ENCODE assay signal across 7 mouse cellular contexts in genomic region chr17:47507523-47507922, GRCm38 (mm10). TPM values are rescaled to one million over a fixed set of nuclear protein-coding genes. Genes with fewer than 3 reads are reported as not detected.
DNase-seq lines count a peak whose midpoint lies in the region; ATAC-seq and TF ChIP-seq lines count a peak whose summit lies in the region.

No protein-coding gene starts in this region.

- peak overlapping the region; percentile 29; the same call in 1 of the 2 replicates for H3K4me3 ChIP-seq in kidney, embryonic 15.5 days (replicated peaks)
- no peak overlapping the region for H3K4me3 ChIP-seq in CH12.LX (replicated peaks in 1 of 3; ENCODE audit: low read depth in 2 of 3, low read length in 2 of 3, poor library complexity in 1 of 3)
- no peak overlapping the region for H3K4me3 ChIP-seq in liver, embryonic 11.5 days (ENCODE audit: low read depth, low read length)
- H3K4me3 ChIP-seq in forebrain, embryonic 16.5 days (replicated peaks; ENCODE audit: low read length) = no peak overlapping the region

- no peak for TF ChIP-seq CTCF in CH12.LX (conservative IDR thresholded peaks at IDR 0.05 in 1 of 2, IDR thresholded peaks at IDR 0.05 in 1 of 2; ENCODE audit: low read depth in 2 of 2, low read length in 2 of 2)

- in situ Hi-C loops in CH12.LX (cut with MboI; ENCODE audit: low pct_ligation_motif_present, low pct_unique_long_range_greater_than_20kb, low sequenced_read_pairs) = no loop called here

- H3K79me2 ChIP-seq in CH12.LX (replicated peaks; ENCODE audit: control insufficient read depth, extremely low read depth, insufficient read depth, poor library complexity, severe bottlenecking) = no peaks in the 10 kb centered on the region

- no peak for TF ChIP-seq RAD21 in CH12.LX (IDR thresholded peaks at IDR 0.05; ENCODE audit: low read depth, low read length)

- WGBS in kidney, embryonic 15.5 days = 82% methylated on average over 2 of the region's 2 CpGs
- 65% methylated on average over 2 of the region's 2 CpGs for WGBS in liver, embryonic 11.5 days
- WGBS in forebrain, embryonic 16.5 days = 87% methylated on average over 2 of the region's 2 CpGs

- dilution Hi-C loops in CH12.LX (cut with MboI; ENCODE audit: extremely low pct_ligation_motif_present, extremely low pct_unique_long_range_greater_than_20kb, low sequenced_read_pairs) = no loop called here

- H3K9ac ChIP-seq in kidney, embryonic 15.5 days = no peak overlapping the region
- no peak overlapping the region for H3K9ac ChIP-seq in CH12.LX (ENCODE audit: insufficient read depth, low read depth)
- H3K9ac ChIP-seq in liver, embryonic 11.5 days (ENCODE audit: low read depth, low read length) = peak overlapping the region; percentile 61
- no peak overlapping the region for H3K9ac ChIP-seq in forebrain, embryonic 16.5 days (replicated peaks; ENCODE audit: low read depth, low read length)

- H3K4me2 ChIP-seq in kidney, embryonic 15.5 days = peak overlapping the region; percentile 53; the same call in 1 of the 2 replicates
- peak overlapping the region; percentile 84; the same call in 1 of the 2 replicates for H3K4me2 ChIP-seq in CH12.LX (ENCODE audit: insufficient read depth, low read depth, poor library complexity, severe bottlenecking)
- peak overlapping the region; percentile 74 for H3K4me2 ChIP-seq in liver, embryonic 11.5 days
- H3K4me2 ChIP-seq in forebrain, embryonic 16.5 days (ENCODE audit: low read length) = no peak overlapping the region

- TF ChIP-seq POLR2A in CH12.LX (IDR thresholded peaks at IDR 0.05; ENCODE audit: low read depth, low read length) = no peak

- no peak for TF ChIP-seq EP300 in CH12.LX (IDR thresholded peaks at IDR 0.05; ENCODE audit: low read length)

- peaks cover 57% of the 10 kb centered on the region for H3K4me1 ChIP-seq in kidney, embryonic 15.5 days
- H3K4me1 ChIP-seq in CH12.LX (ENCODE audit: control insufficient read depth in 1 of 2, insufficient read depth in 2 of 2) = peaks cover 6 to 61% of the 10 kb centered on the region in 2 experiments
- H3K4me1 ChIP-seq in liver, embryonic 11.5 days (replicated peaks; ENCODE audit: control insufficient read depth, insufficient read depth, low read length) = peaks cover 51% of the 10 kb centered on the region
- H3K4me1 ChIP-seq in forebrain, embryonic 16.5 days (replicated peaks; ENCODE audit: control insufficient read depth, insufficient read depth, low read length) = peaks cover 4% of the 10 kb centered on the region

- ATAC-seq in kidney, embryonic 15.5 days (replicated peaks; ENCODE audit: low FRiP score) = no peak
- ATAC-seq in activated CD4-positive, CD25-positive, alpha-beta regulatory T cell, adult 4 months = peak; percentile 3
- ATAC-seq in liver, embryonic 11.5 days (replicated peaks; ENCODE audit: low FRiP score) = no peak
- ATAC-seq in forebrain, embryonic 16.5 days = no peak

- H3K27ac ChIP-seq in kidney, embryonic 15.5 days = peak overlapping the region; percentile 88
- no peak overlapping the region for H3K27ac ChIP-seq in CH12.LX (ENCODE audit: insufficient read depth, low read depth)
- H3K27ac ChIP-seq in liver, embryonic 11.5 days (ENCODE audit: low read depth, low read length) = peak overlapping the region; percentile 96
- no peak overlapping the region for H3K27ac ChIP-seq in forebrain, embryonic 16.5 days (ENCODE audit: low read length)

- no peaks in the 10 kb centered on the region for H3K36me3 ChIP-seq in kidney, embryonic 15.5 days
- H3K36me3 ChIP-seq in CH12.LX (replicated peaks in 1 of 2; ENCODE audit: control insufficient read depth in 1 of 2, insufficient read depth in 1 of 2, low read length in 1 of 2) = no peaks in the 10 kb centered on the region
- no peaks in the 10 kb centered on the region for H3K36me3 ChIP-seq in liver, embryonic 11.5 days (ENCODE audit: control insufficient read depth, insufficient read depth, low read length)
- H3K36me3 ChIP-seq in forebrain, embryonic 16.5 days (ENCODE audit: control insufficient read depth, insufficient read depth) = no peaks in the 10 kb centered on the region

- DNase-seq in kidney, adult 9 months = no peak
- DNase-seq in CH12.LX (ENCODE audit: extremely low read depth) = no peak
- no peak for DNase-seq in liver, embryonic 11.5 days (ENCODE audit: low spot score)
- no peak for DNase-seq in right cerebral cortex, postnatal 4 days

- no peaks in the 10 kb centered on the region for H3K9me3 ChIP-seq in kidney, embryonic 15.5 days (replicated peaks)
- H3K9me3 ChIP-seq in CH12.LX (replicated peaks; ENCODE audit: low read length) = no peaks in the 10 kb centered on the region
- no peaks in the 10 kb centered on the region for H3K9me3 ChIP-seq in liver, embryonic 11.5 days (ENCODE audit: control insufficient read depth, low read length)
- no peaks in the 10 kb centered on the region for H3K9me3 ChIP-seq in forebrain, embryonic 16.5 days (ENCODE audit: control insufficient read depth, low read length)

- no peaks in the 10 kb centered on the region for H3K27me3 ChIP-seq in kidney, embryonic 15.5 days
- H3K27me3 ChIP-seq in CH12.LX (replicated peaks) = peaks cover 10% of the 10 kb centered on the region
- no peaks in the 10 kb centered on the region for H3K27me3 ChIP-seq in liver, embryonic 11.5 days (replicated peaks; ENCODE audit: control insufficient read depth, insufficient read depth, low read length)
- H3K27me3 ChIP-seq in forebrain, embryonic 16.5 days (replicated peaks; ENCODE audit: control insufficient read depth, insufficient read depth, low read length) = no peaks in the 10 kb centered on the region

TF ChIP-seq in CH12.LX, 34 proteins besides CTCF, POLR2A, EP300 and RAD21:
- peak; percentile 75; the same call in 1 of the 2 replicates for TF ChIP-seq TBP (conservative IDR thresholded peaks at IDR 0.05; ENCODE audit: low read depth, low read length)
- no peak for TF ChIP-seq MAFK (IDR thresholded peaks at IDR 0.05; ENCODE audit: insufficient replicate concordance, low read length)

RNA-seq across cellular contexts. Expression of gene Ccnd3, which starts 2.7 kb away (rescaled TPM):
- 272 and 294 TPM in 2 replicates for polyA plus RNA-seq in kidney, embryonic 15.5 days (2015; fragmentation: Nextera tagmentation; extraction: Ambion mirVana)
- 48.2 and 48.7 TPM in 2 replicates for total RNA-seq in CH12.LX (2012; rRNA removed)
- 30.1 and 30.6 TPM in 2 replicates for total RNA-seq in CH12.LX (2014; rRNA removed)
- polyA plus RNA-seq in CH12.LX (2012; ENCODE audit: insufficient read length, low read depth) = 102 and 121 TPM in 2 replicates
- 100 to 1,000 TPM; 133 to 141 TPM for polyA plus RNA-seq in activated CD4-positive, CD25-positive, alpha-beta regulatory T cell, adult 4 months (2017; shearing (Covaris generic))
- 525 and 530 TPM in 2 replicates for polyA plus RNA-seq in liver, embryonic 11.5 days (2014; fragmentation: Nextera tagmentation; extraction: Ambion mirVana)
- 58.5 and 66.0 TPM in 2 replicates for polyA plus RNA-seq in forebrain, embryonic 16.5 days (2015; fragmentation: Nextera tagmentation; extraction: Ambion mirVana)

RNA-seq across cellular contexts. Expression of gene Taf8, which starts 5.4 kb away (rescaled TPM):
- polyA plus RNA-seq in kidney, embryonic 15.5 days (2015; fragmentation: Nextera tagmentation; extraction: Ambion mirVana) = 32.2 and 37.0 TPM in 2 replicates
- total RNA-seq in CH12.LX (2012; rRNA removed) = 15.4 and 16.9 TPM in 2 replicates
- 13.8 and 18.0 TPM in 2 replicates for total RNA-seq in CH12.LX (2014; rRNA removed)
- polyA plus RNA-seq in CH12.LX (2012; ENCODE audit: insufficient read length, low read depth) = 16.5 and 17.0 TPM in 2 replicates
- polyA plus RNA-seq in activated CD4-positive, CD25-positive, alpha-beta regulatory T cell, adult 4 months (2017; shearing (Covaris generic)) = 10 to 100 TPM; 51.5 to 61.3 TPM
- 20.7 and 21.3 TPM in 2 replicates for polyA plus RNA-seq in liver, embryonic 11.5 days (2014; fragmentation: Nextera tagmentation; extraction: Ambion mirVana)
- 24.9 and 25.7 TPM in 2 replicates for polyA plus RNA-seq in forebrain, embryonic 16.5 days (2015; fragmentation: Nextera tagmentation; extraction: Ambion mirVana)

Comparison
In these comparisons a context has a peak if more than half of its experiments do, and no peak if none do; other contexts are left out.
1. H3K27ac ChIP-seq: peak in kidney, embryonic 15.5 days (single experiment) and liver, embryonic 11.5 days (single experiment); none in CH12.LX (single experiment) and forebrain, embryonic 16.5 days (single experiment).